Mouse (Mus musculus): ENCODE measurements around the gene Ppp1r8.

The Ppp1r8 gene

GRCm38 (mm10) chr4:132842970-132843704, at the start of gene Ppp1r8:
Gene Ppp1r8, minus strand, starts transcription at chr4:132843169.
- peak; percentile 84 for DNase-seq

GRCm38 (mm10) chr4:132884844-132885374, 41.9 kb upstream of the Ppp1r8 start:
- DNase-seq: no peak

GRCm38 (mm10) chr4:132884064-132884843, 41.3 kb upstream of the Ppp1r8 start, which contains the start of gene Stx12:
Gene Stx12, minus strand, starts transcription at chr4:132884509.
- DNase-seq: peak; percentile 91

- peak; percentile 17 for DNase-seq
Observed at GRCm38 (mm10) chr4:132883561-132884063, 40.6 kb upstream of the Ppp1r8 start.

- DNase-seq: no peak
Observed at GRCm38 (mm10) chr4:132874363-132875097, 31.6 kb upstream of the Ppp1r8 start.

GRCm38 (mm10) chr4:132873481-132874362, 30.8 kb upstream of the Ppp1r8 start:
- peak; percentile 10 for DNase-seq

GRCm38 (mm10) chr4:132871116-132871515, 28.1 kb upstream of the Ppp1r8 start:
- no peak for DNase-seq

GRCm38 (mm10) chr4:132864856-132865255, 21.9 kb upstream of the Ppp1r8 start:
- no peak for DNase-seq

- DNase-seq: no peak
Observed at GRCm38 (mm10) chr4:132863012-132863411, 20.0 kb upstream of the Ppp1r8 start.

GRCm38 (mm10) chr4:132860880-132861279, 17.9 kb upstream of the Ppp1r8 start:
- no peak for DNase-seq

- DNase-seq: no peak
Observed at GRCm38 (mm10) chr4:132843705-132844071, 719 bp upstream of the Ppp1r8 start.

- DNase-seq: no peak
Observed at GRCm38 (mm10) chr4:132842281-132842906, 575 bp downstream of the Ppp1r8 start.

- no peak for DNase-seq
Observed at GRCm38 (mm10) chr4:132841493-132841892, 1.5 kb downstream of the Ppp1r8 start.

- DNase-seq: peak; percentile 71
Observed at GRCm38 (mm10) chr4:132823614-132824366, 19.2 kb downstream of the Ppp1r8 start.

- DNase-seq: no peak
Observed at GRCm38 (mm10) chr4:132818442-132818841, 24.5 kb downstream of the Ppp1r8 start.

GRCm38 (mm10) chr4:132816855-132817254, 26.1 kb downstream of the Ppp1r8 start:
- no peak for DNase-seq

GRCm38 (mm10) chr4:132816404-132816803, 26.6 kb downstream of the Ppp1r8 start:
- no peak for DNase-seq

- DNase-seq: no peak
Observed at GRCm38 (mm10) chr4:132809621-132810020, 33.3 kb downstream of the Ppp1r8 start.

GRCm38 (mm10) chr4:132807771-132808641, 35.0 kb downstream of the Ppp1r8 start:
- no peak for DNase-seq

Measured in kidney, adult 18-20 months (tissue).